Mouse (Mus musculus): Measurements from ENCODE around the gene Ctu1.
"Not testable (repeated sequence)": the region's sequence is repeated elsewhere in the genome, so short reads cannot be mapped to it uniquely, and the experiment has no call there.

Gene Ctu1

DNA sequence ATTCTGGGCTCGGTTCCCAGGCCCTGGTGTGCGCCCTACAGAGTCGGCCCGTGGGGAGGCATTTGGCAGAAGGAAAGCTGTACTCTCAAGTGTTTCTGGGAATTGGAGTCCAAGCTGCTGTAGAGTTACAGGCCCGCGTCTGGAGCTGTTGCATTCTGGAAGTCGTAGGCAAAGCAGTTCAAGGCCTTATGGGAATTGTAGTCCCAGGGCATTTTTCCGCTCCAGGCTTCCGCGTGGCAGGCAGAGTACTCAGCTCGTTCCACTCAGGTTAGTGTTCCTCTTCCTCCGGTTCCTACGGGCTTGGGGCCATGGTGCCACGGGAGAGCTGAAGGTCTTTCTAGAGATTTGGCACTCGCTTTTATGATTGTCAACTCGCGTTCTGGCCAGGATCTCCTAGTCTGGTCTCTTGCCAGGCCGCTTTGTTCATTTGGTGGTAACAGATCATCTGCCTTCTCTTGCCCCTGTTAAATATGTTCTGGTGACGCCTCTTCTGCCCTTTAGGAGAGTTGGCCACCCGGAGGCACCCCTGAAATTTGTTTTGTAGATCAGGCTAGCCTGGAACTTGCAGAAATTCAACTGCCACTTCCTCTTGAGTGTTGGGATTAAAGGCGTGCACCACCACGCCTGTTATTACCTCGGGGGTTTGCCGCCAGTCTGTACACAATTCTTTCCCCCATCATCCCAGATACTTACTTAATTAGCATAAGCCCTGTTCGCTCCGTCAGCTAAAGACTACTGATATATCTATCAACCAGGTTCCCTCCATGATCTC is at the start of gene Ctu1:
Gene Ctu1 (plus strand): TSS at position 208 of the 772 bp plus-strand sequence.
- DNase-seq (ENCODE audit: low spot score), result peak; percentile 93

- no peak for DNase-seq (ENCODE audit: low spot score)
These were observed 48.9 kb upstream of the Ctu1 start for GRCm38 (mm10) chr7:43622927-43623326.

DNA sequence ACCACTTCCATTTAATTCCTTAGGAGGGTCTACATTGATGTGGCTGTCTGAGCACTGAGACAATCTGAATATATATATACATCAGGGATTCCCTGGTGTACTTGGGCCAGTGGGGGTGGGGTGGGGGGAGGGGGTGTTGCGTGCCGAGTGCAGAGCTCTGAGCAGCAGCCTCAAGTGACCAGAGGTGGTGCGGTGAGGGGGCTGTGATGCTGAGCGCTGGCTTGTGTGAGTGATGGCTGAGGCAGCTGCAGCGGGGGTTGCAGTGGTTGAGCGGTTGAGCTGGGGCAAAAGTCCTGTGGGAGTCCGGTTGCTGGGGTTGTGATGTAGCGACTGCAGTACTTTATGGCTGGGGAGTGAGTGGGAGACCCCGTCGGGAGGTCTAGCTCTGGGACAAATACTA is 48.0 kb upstream of the Ctu1 start:
- no peak for DNase-seq (ENCODE audit: low spot score)

- no peak for DNase-seq (ENCODE audit: low spot score)
These were observed 46.8 kb upstream of the Ctu1 start for GRCm38 (mm10) chr7:43625065-43625464.

- no peak for DNase-seq (ENCODE audit: low spot score)
These were observed 45.9 kb upstream of the Ctu1 start for GRCm38 (mm10) chr7:43625794-43626422.

DNA sequence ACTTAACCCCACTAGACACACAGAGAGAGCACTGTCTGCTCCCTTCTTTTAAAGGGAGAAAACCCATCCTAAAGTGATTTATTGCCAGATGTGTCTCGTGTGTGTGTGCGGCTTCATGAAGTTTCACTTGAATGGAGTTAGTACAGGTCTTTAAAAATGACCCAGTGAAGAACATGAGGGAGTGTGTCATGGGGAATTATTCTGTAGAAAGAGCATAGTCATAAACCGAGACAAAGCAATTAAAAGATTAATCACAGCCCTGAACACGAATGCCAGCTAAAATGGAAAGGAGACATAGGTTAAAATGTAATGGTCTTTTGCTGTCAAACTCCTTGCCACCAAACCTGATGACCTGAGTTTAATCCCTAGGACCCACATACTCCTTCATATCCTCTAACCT is 37.9 kb upstream of the Ctu1 start:
- no peak for DNase-seq (ENCODE audit: low spot score)

GRCm38 (mm10) chr7:43634500-43634899 is 37.3 kb upstream of the Ctu1 start, which contains the start of gene Ceacam18:
Ceacam18 (plus strand) TSS chr7:43634707.
- DNase-seq (ENCODE audit: low spot score), result no peak

DNA sequence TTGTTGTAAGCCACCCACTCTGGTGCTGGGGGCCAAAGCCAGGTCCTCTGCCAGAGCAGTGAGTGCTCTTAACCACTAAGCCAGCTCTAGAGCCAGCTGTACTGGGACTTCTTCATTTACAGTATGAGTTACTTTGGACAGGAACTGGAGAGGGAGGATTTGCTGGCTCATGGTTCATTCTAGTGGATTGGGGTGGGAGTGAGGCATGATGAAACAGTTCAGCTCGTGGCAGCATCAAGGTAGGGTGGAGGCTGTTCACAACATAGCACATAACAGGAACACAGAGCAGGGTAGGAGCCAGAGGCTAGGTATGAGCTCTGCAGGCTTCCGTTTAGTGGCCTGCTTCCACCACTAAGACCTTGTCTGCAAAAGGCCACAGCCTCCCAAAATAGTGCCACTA is 35.6 kb upstream of the Ctu1 start:
- DNase-seq (ENCODE audit: low spot score), result no peak

DNA sequence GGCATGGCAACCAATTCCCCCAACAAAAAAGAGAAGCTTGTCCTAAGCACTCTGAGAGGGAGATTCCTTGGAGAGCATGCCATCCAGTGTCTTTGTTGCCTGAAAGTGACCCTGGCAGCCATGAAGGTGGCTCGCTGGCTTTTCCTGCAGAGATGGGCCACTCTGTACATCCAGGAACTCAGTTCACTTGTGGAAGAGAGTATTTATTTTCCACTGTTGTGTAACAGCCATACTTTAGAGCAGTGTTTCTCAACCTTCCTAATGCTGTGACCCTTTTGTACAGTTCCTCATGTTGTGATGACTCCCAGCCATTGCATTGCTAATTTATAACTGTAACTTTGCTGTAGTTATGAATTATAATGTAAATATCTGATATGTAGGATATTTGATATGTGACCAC is 34.7 kb upstream of the Ctu1 start:
- DNase-seq (ENCODE audit: low spot score), result no peak

DNA sequence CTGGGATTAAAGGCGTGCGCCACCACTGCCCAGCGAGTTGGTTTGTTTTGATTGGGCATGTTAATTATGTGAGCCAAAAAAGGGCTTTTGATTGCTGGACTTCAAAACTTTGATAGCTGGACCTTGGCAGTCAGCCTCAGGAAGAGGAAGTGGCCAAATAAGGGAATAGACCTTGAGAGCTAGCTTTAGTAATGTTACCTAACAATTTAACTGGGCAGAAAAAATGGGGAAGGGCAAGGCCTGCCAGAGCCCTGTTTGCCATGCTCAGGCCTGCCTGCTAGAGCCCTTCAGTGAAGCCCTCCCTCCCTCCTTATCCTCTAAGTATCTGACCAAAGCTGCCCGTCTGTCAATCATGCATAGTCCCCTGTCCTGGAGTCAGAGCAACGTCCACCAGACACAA is 29.2 kb upstream of the Ctu1 start:
- peak; percentile 54 for DNase-seq (ENCODE audit: low spot score)

DNA sequence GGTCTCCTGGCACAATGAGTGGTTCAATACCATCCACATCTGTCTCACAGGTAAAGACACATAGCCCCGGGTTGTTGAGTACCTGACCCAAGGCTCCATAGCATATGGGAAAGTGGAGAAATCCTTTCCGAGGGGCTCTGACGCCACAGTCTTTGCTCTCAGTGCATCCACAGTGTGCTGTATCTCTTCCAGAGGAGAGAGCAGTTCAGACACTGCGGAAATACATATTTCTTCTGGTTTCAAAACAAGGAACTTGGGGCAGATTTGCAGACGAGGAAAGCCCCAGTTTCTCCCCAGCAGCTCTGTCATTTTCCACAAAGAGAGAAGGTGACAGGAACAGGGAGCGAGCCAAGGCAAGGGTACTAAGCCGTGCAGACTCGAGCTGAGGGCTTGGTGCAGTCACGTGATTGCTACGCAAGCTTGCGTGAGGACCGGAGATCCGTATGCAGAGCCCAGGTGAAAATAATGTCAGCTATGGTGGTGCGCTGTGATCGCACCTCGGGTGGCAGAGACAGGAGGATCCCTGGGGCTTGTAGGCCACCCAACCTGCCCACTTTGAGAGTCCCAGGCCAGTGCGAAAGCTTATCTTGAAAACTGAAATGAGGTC is 28.7 kb upstream of the Ctu1 start:
- DNase-seq (ENCODE audit: low spot score), result no peak

DNA sequence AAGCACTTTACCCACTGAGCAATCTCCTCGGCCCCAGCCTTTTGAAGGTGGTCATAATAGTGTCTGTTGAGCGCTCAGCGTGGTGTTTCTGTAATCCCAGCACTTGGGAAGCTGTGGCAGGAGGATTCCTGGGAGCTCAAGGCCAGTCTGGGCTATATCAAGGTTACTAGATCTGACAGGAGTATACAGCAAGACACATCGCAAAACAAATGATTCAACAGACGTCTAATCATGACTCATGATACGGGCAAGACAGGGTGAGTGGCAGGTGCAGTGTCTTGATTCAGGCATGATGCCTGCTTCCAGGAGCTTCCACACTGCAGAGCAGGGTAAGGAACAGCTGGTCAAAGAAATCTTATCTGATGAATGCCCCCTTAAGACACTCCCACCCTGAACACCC is 19.1 kb upstream of the Ctu1 start:
- DNase-seq (ENCODE audit: low spot score), result no peak

DNA sequence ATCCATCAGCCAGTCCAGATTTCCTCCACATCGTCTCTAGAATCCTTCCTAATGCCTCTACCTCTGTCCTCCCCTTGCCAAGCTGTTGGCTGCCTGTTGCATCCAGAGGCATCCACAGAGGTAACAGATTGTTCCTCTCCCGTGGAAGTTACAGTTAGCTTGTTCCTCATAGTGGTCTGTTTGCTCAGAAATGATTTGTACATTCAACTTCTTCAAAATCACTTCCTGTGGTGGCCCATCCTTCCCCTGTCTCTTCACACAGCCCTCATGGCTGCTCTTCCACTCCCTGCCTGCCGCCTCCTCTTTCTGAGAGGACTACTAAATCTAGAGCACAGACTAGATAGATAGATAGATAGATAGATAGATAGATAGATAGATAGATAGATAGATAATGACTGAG is 17.3 kb upstream of the Ctu1 start:
- no peak for DNase-seq (ENCODE audit: low spot score)

GRCm38 (mm10) chr7:43656232-43656631 is 15.6 kb upstream of the Ctu1 start:
- no peak for DNase-seq (ENCODE audit: low spot score)

DNA sequence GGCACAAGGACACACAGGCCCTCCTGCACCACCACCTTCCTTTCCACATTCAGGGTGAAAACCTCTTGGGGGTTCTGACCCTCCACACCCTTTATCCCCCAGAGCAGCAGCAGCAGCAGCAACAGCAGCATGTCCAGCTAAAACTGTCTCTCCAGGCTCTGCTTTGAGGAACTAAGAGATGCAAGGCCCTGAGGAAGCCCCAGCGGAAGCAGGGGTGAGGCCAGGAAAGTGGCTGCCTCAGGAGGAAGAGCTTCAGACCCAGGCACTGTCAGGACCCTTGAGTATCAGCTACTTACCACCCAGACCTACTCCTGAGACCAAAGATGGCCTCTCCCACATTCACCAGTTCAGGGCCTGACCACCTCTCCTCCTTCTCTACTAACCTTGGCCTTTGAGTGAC is 11.8 kb upstream of the Ctu1 start, which contains the start of gene Siglece:
Gene Siglece (minus strand): TSS at position 160 of the 400 bp plus-strand sequence.
- DNase-seq (ENCODE audit: low spot score), result no peak

GRCm38 (mm10) chr7:43662804-43663203 is 9.0 kb upstream of the Ctu1 start:
- no peak for DNase-seq (ENCODE audit: low spot score)

GRCm38 (mm10) chr7:43667221-43667620 is 4.6 kb upstream of the Ctu1 start:
- not testable (repeated sequence) for DNase-seq (ENCODE audit: low spot score)

- no peak for DNase-seq (ENCODE audit: low spot score)
These were observed 3.2 kb upstream of the Ctu1 start for GRCm38 (mm10) chr7:43668582-43668981.

DNA sequence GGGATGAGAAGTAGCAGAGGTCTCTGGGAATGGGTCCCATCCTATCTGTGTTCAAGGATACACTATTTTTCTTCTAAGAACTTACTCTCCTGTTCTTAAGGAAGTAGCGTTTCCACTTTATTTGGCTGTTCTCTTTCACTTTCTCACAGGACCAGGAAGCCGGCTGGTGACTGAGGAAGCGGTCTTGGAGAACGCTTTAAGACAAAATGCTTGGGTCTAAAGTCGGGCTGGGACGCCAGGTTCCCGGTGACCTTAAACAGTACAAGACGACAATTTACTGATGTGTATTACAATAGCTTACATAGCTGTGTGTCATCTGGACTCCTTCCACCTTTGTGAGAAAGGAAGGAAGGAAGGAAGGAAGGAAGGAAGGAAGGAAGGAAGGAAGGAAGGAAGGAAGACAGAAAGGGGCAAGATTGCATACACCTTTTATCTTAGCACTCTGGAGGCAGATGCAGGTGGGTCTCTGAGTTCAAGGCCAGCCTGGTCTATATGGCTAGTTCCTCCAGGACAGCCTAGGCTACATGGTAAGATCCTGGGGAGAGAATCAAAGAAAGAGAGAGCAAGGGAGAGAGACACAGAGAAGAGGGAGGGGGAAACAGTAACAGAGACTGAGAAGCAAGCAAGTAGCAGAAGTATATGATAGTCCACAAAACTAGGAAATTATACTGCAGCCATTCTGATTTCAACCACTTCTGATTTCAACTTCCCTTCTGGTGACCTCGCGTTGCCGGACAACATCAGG is 580 bp upstream of the Ctu1 start:
- DNase-seq (ENCODE audit: low spot score), result no peak

DNA sequence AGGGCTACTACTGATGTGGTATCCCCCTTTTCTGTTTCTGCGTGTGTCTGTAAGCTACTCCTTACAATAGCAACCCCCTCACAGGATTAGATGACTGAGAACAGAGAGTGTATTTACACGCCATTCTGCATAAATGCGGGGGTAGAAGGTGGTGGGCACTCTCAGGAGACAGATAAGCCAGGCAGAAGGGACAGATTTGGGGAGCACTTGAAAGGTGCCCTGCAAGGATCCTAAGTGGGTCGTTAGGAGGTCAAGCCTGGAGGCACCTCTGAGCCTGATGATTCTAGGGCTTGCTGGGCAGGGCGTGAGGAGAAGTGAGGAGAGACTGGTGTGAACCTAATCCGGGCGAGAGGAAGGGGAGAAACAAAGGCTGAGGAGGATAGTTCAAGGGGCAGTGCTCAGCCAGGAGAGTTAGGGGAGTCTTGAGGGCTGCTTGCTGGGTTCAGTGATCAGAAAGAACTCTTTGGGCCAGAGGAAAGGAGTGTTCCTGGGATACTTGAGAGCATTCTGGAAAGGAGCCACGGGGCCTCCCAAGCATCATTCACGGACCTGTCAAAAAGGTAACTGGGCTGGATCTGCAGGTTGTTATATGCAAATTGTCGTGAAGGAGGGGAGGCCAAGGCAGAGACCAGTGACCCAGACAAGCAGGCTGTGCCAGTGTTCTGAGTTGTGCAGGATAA is 905 bp downstream of the Ctu1 start:
- peak; percentile 15 for DNase-seq (ENCODE audit: low spot score)

- DNase-seq (ENCODE audit: low spot score), result no peak
These were observed 3.3 kb downstream of the Ctu1 start for GRCm38 (mm10) chr7:43675091-43675490.

- no peak for DNase-seq (ENCODE audit: low spot score)
These were observed 6.7 kb downstream of the Ctu1 start for GRCm38 (mm10) chr7:43678517-43678916.

Data from ovary, adult 18-20 months (tissue).